Mouse (Mus musculus): ENCODE data around the gene C1qtnf5.
A peak's percentile ranks its signal among the peaks of the same experiment; 100 is the strongest.

C1qtnf5 gene

GRCm38 (mm10) chr9:44079997-44080780 is 26.9 kb upstream of the C1qtnf5 start:
- no peak for DNase-seq (ENCODE audit: low spot score)

GRCm38 (mm10) chr9:44080953-44081352 is 26.1 kb upstream of the C1qtnf5 start:
- no peak for DNase-seq (ENCODE audit: low spot score)

GRCm38 (mm10) chr9:44081581-44081980 is 25.5 kb upstream of the C1qtnf5 start:
- DNase-seq (ENCODE audit: low spot score), result no peak

GRCm38 (mm10) chr9:44082266-44082665 is 24.8 kb upstream of the C1qtnf5 start:
- DNase-seq (ENCODE audit: low spot score), result no peak

- DNase-seq (ENCODE audit: low spot score), result no peak
Observed at GRCm38 (mm10) chr9:44083392-44084121, 23.5 kb upstream of the C1qtnf5 start.

GRCm38 (mm10) chr9:44084236-44084635 is 22.8 kb upstream of the C1qtnf5 start:
- no peak for DNase-seq (ENCODE audit: low spot score)

GRCm38 (mm10) chr9:44084659-44085229 is 22.3 kb upstream of the C1qtnf5 start:
- DNase-seq (ENCODE audit: low spot score), result peak; percentile 89

GRCm38 (mm10) chr9:44085276-44085675 is 21.8 kb upstream of the C1qtnf5 start:
- DNase-seq (ENCODE audit: low spot score), result no peak

GRCm38 (mm10) chr9:44085741-44086665 is 21.0 kb upstream of the C1qtnf5 start:
- no peak for DNase-seq (ENCODE audit: low spot score)

- no peak for DNase-seq (ENCODE audit: low spot score)
Observed at GRCm38 (mm10) chr9:44086960-44087359, 20.1 kb upstream of the C1qtnf5 start.

- DNase-seq (ENCODE audit: low spot score), result no peak
Observed at GRCm38 (mm10) chr9:44087761-44088455, 19.1 kb upstream of the C1qtnf5 start.

- no peak for DNase-seq (ENCODE audit: low spot score)
Observed at GRCm38 (mm10) chr9:44088877-44089608, 18.0 kb upstream of the C1qtnf5 start.

- DNase-seq (ENCODE audit: low spot score), result peak; percentile 80
Observed at GRCm38 (mm10) chr9:44093612-44094503, 13.2 kb upstream of the C1qtnf5 start.

GRCm38 (mm10) chr9:44094737-44095136 is 12.3 kb upstream of the C1qtnf5 start:
- DNase-seq (ENCODE audit: low spot score), result no peak

- DNase-seq (ENCODE audit: low spot score), result no peak
Observed at GRCm38 (mm10) chr9:44095781-44096180, 11.3 kb upstream of the C1qtnf5 start.

- no peak for DNase-seq (ENCODE audit: low spot score)
Observed at GRCm38 (mm10) chr9:44096536-44096935, 10.5 kb upstream of the C1qtnf5 start.

- no peak for DNase-seq (ENCODE audit: low spot score)
Observed at GRCm38 (mm10) chr9:44101490-44101889, 5.6 kb upstream of the C1qtnf5 start, which contains the start of gene Mfrp. TSS of gene Mfrp (plus strand) at chr9:44101729.

GRCm38 (mm10) chr9:44104881-44105280 is 2.2 kb upstream of the C1qtnf5 start:
- no peak for DNase-seq (ENCODE audit: low spot score)

GRCm38 (mm10) chr9:44105781-44106180 is 1.3 kb upstream of the C1qtnf5 start:
- DNase-seq (ENCODE audit: low spot score), result no peak
